Mouse (Mus musculus): Measurements from ENCODE around the gene Ifrd1. TPM values are rescaled to one million over a fixed set of nuclear protein-coding genes. Genes with fewer than 3 reads are reported as not detected.
"Not testable (repeated sequence)": the region's sequence is repeated elsewhere in the genome, so short reads cannot be mapped to it uniquely, and the experiment has no call there.

Gene Ifrd1
- polyA plus RNA-seq, 1 experiment from 2014 or later = 116 TPM

DNA sequence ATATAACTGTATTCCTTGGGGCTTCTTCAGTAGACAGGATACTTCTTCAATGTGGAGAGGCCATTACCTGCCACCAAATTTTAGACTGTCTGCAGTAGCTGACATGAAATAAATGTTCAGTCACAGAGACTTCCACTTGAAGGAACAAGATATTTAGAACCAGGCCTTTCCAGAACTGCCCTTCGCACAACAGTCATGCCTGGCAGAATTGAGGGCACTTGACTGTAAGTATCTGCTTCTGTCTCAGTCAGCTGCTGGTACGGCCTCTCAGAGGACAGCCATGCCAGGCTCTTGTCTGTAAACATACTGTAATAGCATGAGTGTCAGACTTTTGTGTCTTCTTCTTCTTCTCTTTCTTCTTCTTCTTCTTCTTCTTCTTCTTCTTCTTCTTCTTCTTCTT is 8.2 kb upstream of the Ifrd1 start:
- Histone ChIP-seq H3K27me3 (no peaks in the 10 kb centered on the region), H3K4me2 (no peak overlapping the region), H3K4me3 (no peak overlapping the region), H3K36me3 (no peaks in the 10 kb centered on the region), H3K27ac (no peak overlapping the region), H3K9ac (no peak overlapping the region), H3K4me1 (no peaks in the 10 kb centered on the region), H3K9me3 (no peaks in the 10 kb centered on the region)
- no peak for ATAC-seq (ENCODE audit: borderline replicate concordance, extremely low read depth, low FRiP score, low TSS enrichment)
- WGBS = 69% methylated on average over 2 of the region's 2 CpGs

- no peaks in the 10 kb centered on the region for H3K4me1 ChIP-seq
- no peak overlapping the region for H3K4me3 ChIP-seq
- no peak overlapping the region for H3K4me2 ChIP-seq
- ATAC-seq (ENCODE audit: borderline replicate concordance, extremely low read depth, low FRiP score, low TSS enrichment) = no peak
- H3K27me3 ChIP-seq = no peaks in the 10 kb centered on the region
- no peak overlapping the region for H3K9ac ChIP-seq
- H3K27ac ChIP-seq = no peak overlapping the region
- no peaks in the 10 kb centered on the region for H3K36me3 ChIP-seq
- H3K9me3 ChIP-seq = no peaks in the 10 kb centered on the region
Observed at GRCm38 (mm10) chr12:40256033-40256432, 7.7 kb upstream of the Ifrd1 start.

DNA sequence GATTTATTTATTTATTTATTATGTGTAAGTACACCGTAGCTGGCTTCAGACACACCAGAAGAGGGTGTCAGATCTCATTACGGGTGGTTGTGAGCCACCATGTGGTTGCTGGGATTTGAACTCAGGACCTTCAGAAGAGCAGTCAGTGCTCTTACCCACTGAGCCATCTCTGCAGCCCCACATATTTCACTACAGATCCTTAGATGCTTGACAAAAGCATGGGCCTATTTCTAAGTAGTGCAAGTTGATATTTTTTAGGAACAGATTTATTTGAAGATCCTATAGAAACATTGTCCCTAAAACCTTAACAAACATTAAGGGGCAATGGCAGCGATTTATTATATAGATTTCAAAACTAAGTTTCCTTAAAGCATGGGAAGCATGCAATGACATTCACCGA is 7.0 kb upstream of the Ifrd1 start:
- not testable (repeated sequence) for H3K4me1 ChIP-seq; H3K27me3 ChIP-seq; H3K36me3 ChIP-seq; H3K27ac ChIP-seq; ATAC-seq (ENCODE audit: borderline replicate concordance, extremely low read depth, low FRiP score, low TSS enrichment); H3K9me3 ChIP-seq; H3K9ac ChIP-seq; H3K4me3 ChIP-seq; H3K4me2 ChIP-seq
- 74% methylated on average over 4 of the region's 4 CpGs for WGBS

- no peak for ATAC-seq (ENCODE audit: borderline replicate concordance, extremely low read depth, low FRiP score, low TSS enrichment)
- Histone ChIP-seq H3K9me3 (no peaks in the 10 kb centered on the region), H3K27ac (no peak overlapping the region), H3K4me1 (no peaks in the 10 kb centered on the region), H3K4me3 (no peak overlapping the region), H3K27me3 (no peaks in the 10 kb centered on the region), H3K4me2 (no peak overlapping the region), H3K36me3 (no peaks in the 10 kb centered on the region), H3K9ac (no peak overlapping the region)
- 81% methylated on average over 11 of the region's 11 CpGs for WGBS
Observed at GRCm38 (mm10) chr12:40254729-40255128, 6.4 kb upstream of the Ifrd1 start.

- Histone ChIP-seq H3K27ac (no peak overlapping the region), H3K4me2 (no peak overlapping the region), H3K9ac (no peak overlapping the region), H3K4me3 (no peak overlapping the region), H3K4me1 (peaks cover 10% of the 10 kb centered on the region), H3K27me3 (no peaks in the 10 kb centered on the region), H3K9me3 (no peaks in the 10 kb centered on the region), H3K36me3 (no peaks in the 10 kb centered on the region)
- WGBS = 61% methylated on average over 5 of the region's 5 CpGs
- no peak for ATAC-seq (ENCODE audit: borderline replicate concordance, extremely low read depth, low FRiP score, low TSS enrichment)
Observed at GRCm38 (mm10) chr12:40253241-40253640, 4.9 kb upstream of the Ifrd1 start.

DNA sequence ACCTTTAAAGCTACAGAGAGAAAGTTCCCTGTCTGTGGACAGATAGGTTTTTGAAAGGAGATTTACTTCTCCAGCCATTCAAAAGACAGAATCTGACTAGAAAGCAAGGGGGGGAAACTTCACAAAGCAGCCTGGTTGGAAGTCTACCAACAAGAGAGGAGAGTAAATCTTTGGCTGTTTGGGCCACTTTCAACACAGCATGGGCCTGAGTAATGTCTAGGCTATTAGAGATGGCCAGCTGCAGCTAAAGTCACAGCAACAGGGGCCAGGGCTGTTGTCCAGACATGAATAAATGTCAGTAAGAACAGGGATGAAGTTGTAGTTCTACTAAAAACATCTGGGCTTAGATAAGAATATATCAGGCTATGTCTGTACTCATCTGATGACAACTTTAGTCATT is 2.0 kb upstream of the Ifrd1 start:
- no peak overlapping the region for H3K4me2 ChIP-seq
- ATAC-seq (ENCODE audit: borderline replicate concordance, extremely low read depth, low FRiP score, low TSS enrichment) = peak; percentile 24; the same call in 1 of the 2 replicates
- H3K27me3 ChIP-seq = no peaks in the 10 kb centered on the region
- peaks cover 20% of the 10 kb centered on the region for H3K4me1 ChIP-seq
- no peak overlapping the region for H3K9ac ChIP-seq
- H3K27ac ChIP-seq = no peak overlapping the region
- no peak overlapping the region for H3K4me3 ChIP-seq
- no peaks in the 10 kb centered on the region for H3K9me3 ChIP-seq
- no peaks in the 10 kb centered on the region for H3K36me3 ChIP-seq

DNA sequence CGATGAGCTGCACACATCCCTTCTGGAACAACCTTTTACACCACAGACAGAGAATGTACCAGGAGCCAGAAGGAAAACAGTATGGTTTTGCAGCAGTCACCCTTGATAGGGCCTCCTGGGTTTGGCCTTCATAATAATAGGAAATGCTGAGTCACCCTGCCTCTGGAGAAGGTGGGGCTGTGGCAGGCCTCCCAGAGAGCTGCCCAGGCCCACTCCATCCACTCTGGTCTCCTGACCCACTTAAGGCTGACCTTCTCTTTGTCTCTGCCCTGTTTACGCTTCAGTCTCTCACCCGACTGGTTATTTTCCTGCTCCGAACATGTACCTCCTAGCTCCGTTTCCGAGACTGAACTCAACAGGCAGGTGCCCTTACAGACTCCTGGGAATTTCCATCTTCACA is 328 bp downstream of the Ifrd1 start:
- Histone ChIP-seq H3K9me3 (no peaks in the 10 kb centered on the region), H3K27ac (no peak overlapping the region)
- WGBS = 64% methylated on average over 6 of the region's 6 CpGs

GRCm38 (mm10) chr12:40247384-40247783 is 920 bp downstream of the Ifrd1 start:
- H3K36me3 ChIP-seq = no peaks in the 10 kb centered on the region
- H3K9ac ChIP-seq = no peak overlapping the region
- H3K27me3 ChIP-seq = no peaks in the 10 kb centered on the region
- H3K4me1 ChIP-seq = peaks cover 28% of the 10 kb centered on the region
- no peak for ATAC-seq (ENCODE audit: borderline replicate concordance, extremely low read depth, low FRiP score, low TSS enrichment)
- H3K4me2 ChIP-seq = no peak overlapping the region
- 52% methylated on average over 4 of the region's 4 CpGs for WGBS
- no peak overlapping the region for H3K4me3 ChIP-seq
- H3K27ac ChIP-seq = no peak overlapping the region
- no peaks in the 10 kb centered on the region for H3K9me3 ChIP-seq

More for the DNA sequence above, 328 bp downstream of the Ifrd1 start:
- H3K4me3 ChIP-seq = no peak overlapping the region
- no peak overlapping the region for H3K4me2 ChIP-seq
- no peaks in the 10 kb centered on the region for H3K36me3 ChIP-seq
- no peak overlapping the region for H3K9ac ChIP-seq
- no peaks in the 10 kb centered on the region for H3K27me3 ChIP-seq
- 0 out of 2 replicates have a peak, but pooled peaks have one; percentile 58 for ATAC-seq (ENCODE audit: borderline replicate concordance, extremely low read depth, low FRiP score, low TSS enrichment)
- peaks cover 28% of the 10 kb centered on the region for H3K4me1 ChIP-seq

DNA sequence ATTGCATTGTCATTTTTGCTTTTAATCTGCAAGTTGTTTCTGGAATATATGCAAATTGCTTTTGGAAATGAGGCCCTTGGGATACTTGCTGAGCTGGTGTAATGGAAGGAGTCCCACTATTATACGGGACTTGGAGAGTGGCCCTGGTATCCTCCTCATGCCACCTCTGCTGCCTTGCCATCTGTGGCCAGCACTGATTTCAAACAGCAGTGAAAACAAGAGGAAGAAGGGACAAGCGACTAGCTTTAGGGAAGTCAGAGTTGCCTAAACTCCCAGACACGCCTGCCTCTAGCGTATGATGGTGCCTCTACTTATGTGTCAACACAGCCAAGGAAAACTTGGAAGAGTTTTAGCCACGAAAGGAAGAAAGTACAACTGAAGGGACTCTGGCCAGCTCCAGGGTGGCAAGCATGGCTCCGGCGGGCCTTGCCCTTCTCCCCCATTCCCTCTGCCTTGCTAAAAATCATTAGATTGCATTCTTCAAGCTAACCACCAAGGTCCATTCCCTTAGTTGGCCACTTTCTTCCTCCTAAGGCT is 2.8 kb downstream of the Ifrd1 start:
- no peak for ATAC-seq (ENCODE audit: borderline replicate concordance, extremely low read depth, low FRiP score, low TSS enrichment)
- Histone ChIP-seq H3K4me2 (no peak overlapping the region), H3K4me1 (peaks cover 28% of the 10 kb centered on the region), H3K36me3 (no peaks in the 10 kb centered on the region), H3K9ac (no peak overlapping the region), H3K9me3 (no peaks in the 10 kb centered on the region), H3K27me3 (no peaks in the 10 kb centered on the region), H3K4me3 (no peak overlapping the region), H3K27ac (no peak overlapping the region)
- WGBS = 89% methylated on average over 7 of the region's 7 CpGs

- no peak for ATAC-seq (ENCODE audit: borderline replicate concordance, extremely low read depth, low FRiP score, low TSS enrichment)
Observed at GRCm38 (mm10) chr12:40244926-40245325, 3.4 kb downstream of the Ifrd1 start.

DNA sequence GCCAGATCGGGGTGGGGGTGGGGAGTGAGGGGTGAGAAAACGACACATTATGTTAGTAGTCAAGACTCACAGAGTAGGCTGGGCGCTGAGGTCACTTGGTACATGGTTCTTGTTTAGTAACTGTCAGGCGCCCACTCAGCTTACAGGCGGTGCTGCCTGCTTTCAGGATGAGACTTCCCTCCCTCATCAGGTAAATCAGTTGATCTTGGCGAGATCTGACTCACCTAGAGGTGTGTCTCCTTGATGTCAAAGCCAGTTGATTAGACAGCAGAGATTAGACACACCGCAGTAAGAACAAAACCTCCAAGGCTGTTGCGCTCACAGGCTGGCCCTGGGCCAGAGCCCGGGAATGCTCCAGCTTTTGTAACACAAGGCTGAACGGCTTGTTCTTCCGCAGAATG is 4.5 kb downstream of the Ifrd1 start:
- H3K27me3 ChIP-seq = no peaks in the 10 kb centered on the region
- ATAC-seq (ENCODE audit: borderline replicate concordance, extremely low read depth, low FRiP score, low TSS enrichment) = no peak; the same call in 1 of the 2 replicates
- peaks cover 24% of the 10 kb centered on the region for H3K4me1 ChIP-seq
- H3K36me3 ChIP-seq = no peaks in the 10 kb centered on the region
- WGBS = 23% methylated on average over 11 of the region's 11 CpGs
- H3K4me2 ChIP-seq = peak overlapping the region; percentile 31; the same call in 1 of the 2 replicates
- no peak overlapping the region for H3K9ac ChIP-seq
- H3K9me3 ChIP-seq = no peaks in the 10 kb centered on the region
- no peak overlapping the region for H3K4me3 ChIP-seq
- no peak overlapping the region for H3K27ac ChIP-seq

More at GRCm38 (mm10) chr12:40244926-40245325, 3.4 kb downstream of the Ifrd1 start:
- H3K4me3 ChIP-seq = no peak overlapping the region
- no peaks in the 10 kb centered on the region for H3K36me3 ChIP-seq
- H3K27me3 ChIP-seq = no peaks in the 10 kb centered on the region
- no peak overlapping the region for H3K4me2 ChIP-seq
- H3K9ac ChIP-seq = no peak overlapping the region
- no peak overlapping the region for H3K27ac ChIP-seq
- peaks cover 28% of the 10 kb centered on the region for H3K4me1 ChIP-seq
- H3K9me3 ChIP-seq = no peaks in the 10 kb centered on the region
- WGBS = 80% methylated on average over 5 of the region's 5 CpGs

GRCm38 (mm10) chr12:40243241-40243640 is 5.1 kb downstream of the Ifrd1 start:
- Histone ChIP-seq H3K36me3 (no peaks in the 10 kb centered on the region), H3K4me1 (peaks cover 18% of the 10 kb centered on the region), H3K4me2 (no peak overlapping the region), H3K9me3 (no peaks in the 10 kb centered on the region), H3K4me3 (no peak overlapping the region), H3K27ac (no peak overlapping the region), H3K9ac (no peak overlapping the region), H3K27me3 (no peaks in the 10 kb centered on the region)
- WGBS = 59% methylated on average over 4 of the region's 4 CpGs
- ATAC-seq (ENCODE audit: borderline replicate concordance, extremely low read depth, low FRiP score, low TSS enrichment) = no peak

- ATAC-seq (ENCODE audit: borderline replicate concordance, extremely low read depth, low FRiP score, low TSS enrichment) = no peak
- peaks cover 7% of the 10 kb centered on the region; the same call in 1 of the 2 replicates for H3K4me1 ChIP-seq
- no peaks in the 10 kb centered on the region for H3K27me3 ChIP-seq
- H3K36me3 ChIP-seq = no peaks in the 10 kb centered on the region
- H3K4me3 ChIP-seq = no peak overlapping the region
- no peak overlapping the region for H3K9ac ChIP-seq
- H3K27ac ChIP-seq = no peak overlapping the region
- H3K9me3 ChIP-seq = no peaks in the 10 kb centered on the region
- WGBS = 90% methylated on average over 7 of the region's 7 CpGs
- no peak overlapping the region for H3K4me2 ChIP-seq
Observed at GRCm38 (mm10) chr12:40239161-40239560, 9.1 kb downstream of the Ifrd1 start.
